Mouse (Mus musculus): ENCODE measurements around the gene Copz1.

- TF ChIP-seq POLR2A (IDR thresholded peaks at IDR 0.05; ENCODE audit: low read depth, low read length) (no peak), CTCF (IDR thresholded peaks at IDR 0.05; ENCODE audit: extremely low read depth, insufficient read depth, insufficient read length, insufficient replicate concordance) (no peak)
Observed at GRCm38 (mm10) chr15:103343008-103343407, 70.5 kb downstream of the Copz1 start.
